Mouse (Mus musculus): ENCODE data around the gene Otop3. TPM values are rescaled to one million over a fixed set of nuclear protein-coding genes. Genes with fewer than 3 reads are reported as not detected.

Otop3 gene
- total and polyA plus RNA-seq, 3 experiments = 0.07 TPM; not detected in 2

GRCm38 (mm10) chr11:115318245-115319027 lies 16.1 kb upstream of the Otop3 start:
- peak; percentile 32 for DNase-seq

- DNase-seq = no peak
Measured at GRCm38 (mm10) chr11:115319704-115320383, 14.7 kb upstream of the Otop3 start.

- peak; percentile 63 for DNase-seq
Measured at GRCm38 (mm10) chr11:115321906-115322693, 12.4 kb upstream of the Otop3 start, which contains the start of gene Ush1g. Gene Ush1g (minus strand): TSS chr11:115322041.

- DNase-seq = no peak
Measured at GRCm38 (mm10) chr11:115323354-115323753, 11.2 kb upstream of the Otop3 start.

- no peak for DNase-seq
Measured at GRCm38 (mm10) chr11:115326730-115327129, 7.8 kb upstream of the Otop3 start.

GRCm38 (mm10) chr11:115329339-115329738 lies 5.2 kb upstream of the Otop3 start:
- DNase-seq = no peak

GRCm38 (mm10) chr11:115335223-115335622 lies 692 bp downstream of the Otop3 start:
- DNase-seq = no peak

- no peak for DNase-seq
Measured at GRCm38 (mm10) chr11:115336115-115336514, 1.6 kb downstream of the Otop3 start.

- no peak for DNase-seq
Measured at GRCm38 (mm10) chr11:115337350-115337749, 2.8 kb downstream of the Otop3 start.

GRCm38 (mm10) chr11:115337826-115338225 lies 3.3 kb downstream of the Otop3 start:
- no peak for DNase-seq

- DNase-seq = no peak
Measured at GRCm38 (mm10) chr11:115341246-115341645, 6.7 kb downstream of the Otop3 start.

- DNase-seq = no peak
Measured at GRCm38 (mm10) chr11:115341866-115342265, 7.3 kb downstream of the Otop3 start.

- no peak for DNase-seq
Measured at GRCm38 (mm10) chr11:115344967-115345366, 10.4 kb downstream of the Otop3 start.

GRCm38 (mm10) chr11:115345515-115345914 lies 11.0 kb downstream of the Otop3 start:
- no peak for DNase-seq

GRCm38 (mm10) chr11:115348681-115349248 lies 14.2 kb downstream of the Otop3 start:
- no peak for DNase-seq

- DNase-seq = no peak
Measured at GRCm38 (mm10) chr11:115349976-115350375, 15.4 kb downstream of the Otop3 start.

- no peak for DNase-seq
Measured at GRCm38 (mm10) chr11:115353375-115353774, 18.8 kb downstream of the Otop3 start.

- peak; percentile 59 for DNase-seq
Measured at GRCm38 (mm10) chr11:115354183-115354582, 19.7 kb downstream of the Otop3 start.

GRCm38 (mm10) chr11:115358468-115358867 lies 23.9 kb downstream of the Otop3 start:
- DNase-seq = peak; percentile 68

GRCm38 (mm10) chr11:115359293-115359692 lies 24.8 kb downstream of the Otop3 start:
- DNase-seq = no peak

GRCm38 (mm10) chr11:115359726-115360125 lies 25.2 kb downstream of the Otop3 start:
- no peak for DNase-seq

GRCm38 (mm10) chr11:115364136-115364535 lies 29.6 kb downstream of the Otop3 start:
- no peak for DNase-seq

Data from adrenal gland, adult 2 months (tissue).